In the genomic region with DNA sequence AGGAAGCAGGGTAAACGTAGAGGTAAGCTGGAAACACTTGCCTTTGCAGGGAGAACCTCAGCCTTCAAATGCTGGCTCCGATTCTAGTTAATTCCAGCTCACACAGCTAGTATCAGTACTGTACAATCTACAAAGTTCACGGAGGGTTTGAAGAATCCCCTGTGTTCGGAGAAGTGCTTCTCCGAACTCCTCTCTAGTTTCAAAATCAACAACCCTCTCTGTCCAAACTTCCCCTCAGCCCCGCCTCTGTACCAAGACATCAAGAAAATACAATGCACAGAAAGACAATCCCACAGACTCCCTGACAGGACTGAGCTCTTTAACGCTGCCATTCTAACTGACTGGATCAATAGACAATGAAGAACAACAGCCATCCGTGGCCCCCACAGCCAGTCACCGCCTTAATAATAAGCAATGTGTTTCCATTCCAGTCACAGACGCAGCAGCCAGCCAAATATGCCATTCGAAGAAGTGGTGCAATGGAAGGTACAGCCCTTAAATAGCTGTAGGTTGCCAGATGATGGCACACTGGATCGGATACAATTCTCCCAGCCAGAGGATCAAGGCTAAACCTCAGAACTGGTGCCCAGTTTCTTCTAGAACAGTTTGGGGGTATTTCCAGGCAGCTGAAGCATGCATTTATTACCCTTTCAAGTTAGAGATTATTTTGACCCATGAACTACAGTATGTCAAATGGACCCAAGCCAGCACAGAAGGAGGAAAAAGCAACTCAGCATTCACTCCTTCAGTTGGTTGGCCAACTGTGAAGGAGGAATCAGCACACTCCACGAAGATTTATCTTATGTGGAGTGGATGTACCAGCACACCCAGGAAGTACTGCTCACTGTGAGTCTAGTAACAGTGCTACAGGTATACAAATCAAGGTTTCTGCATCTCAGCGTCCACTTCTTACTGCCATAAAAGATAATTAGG, we compare ENCODE assay signal across 11 mouse cellular contexts.
DNase-seq lines count a peak whose midpoint lies in the region; ATAC-seq and TF ChIP-seq lines count a peak whose summit lies in the region.
"Had no signal": no experiment of that assay in that cellular context is flagged by ENCODE, and none has a peak within 500 bp of the region (broad histone marks: within the 10 kb centered on the region; RNA-seq: fewer than 3 reads in every experiment).

No protein-coding gene starts in this region.

- no peak overlapping the region for H3K27ac ChIP-seq in lung, embryonic 16.5 days (ENCODE audit: low read length)
- no peak overlapping the region for H3K27ac ChIP-seq in hindbrain, postnatal 0 days
- H3K27ac ChIP-seq: stomach, embryonic 15.5 days had no signal

- no peak for TF ChIP-seq CTCF in lung, adult 2 months (IDR thresholded peaks at IDR 0.05; ENCODE audit: insufficient read depth, low read length)
- TF ChIP-seq CTCF in hindbrain, postnatal 0 days (IDR thresholded peaks at IDR 0.05; ENCODE audit: low read depth) = no peak

- no peaks in the 10 kb centered on the region for H3K9me3 ChIP-seq in lung, embryonic 16.5 days (ENCODE audit: control insufficient read depth, low read length)
- no peaks in the 10 kb centered on the region for H3K9me3 ChIP-seq in hindbrain, postnatal 0 days (ENCODE audit: low read length)
- H3K9me3 ChIP-seq: G1E; stomach, embryonic 15.5 days had no signal

- no peaks in the 10 kb centered on the region for H3K27me3 ChIP-seq in lung, embryonic 16.5 days (ENCODE audit: control insufficient read depth, insufficient read depth, low read depth, low read length)
- H3K27me3 ChIP-seq in hindbrain, postnatal 0 days (ENCODE audit: insufficient read depth, low read length) = no peaks in the 10 kb centered on the region
- H3K27me3 ChIP-seq: stomach, embryonic 15.5 days had no signal

- intact Hi-C loops in left cerebral cortex, postnatal 14 days (cut with DNase I) = no loop called here

- H3K4me1 ChIP-seq in lung, embryonic 16.5 days (replicated peaks; ENCODE audit: control insufficient read depth, insufficient read depth, low read length) = peaks cover 8% of the 10 kb centered on the region; the same call in 1 of the 2 replicates
- no peaks in the 10 kb centered on the region for H3K4me1 ChIP-seq in lung, adult 2 months (ENCODE audit: control insufficient read depth, insufficient read depth, low read length)
- H3K4me1 ChIP-seq in hindbrain, postnatal 0 days (ENCODE audit: insufficient read depth, low read length) = no peaks in the 10 kb centered on the region; the same call in 1 of the 2 replicates

- no peak overlapping the region for H3K4me2 ChIP-seq in lung, embryonic 16.5 days (ENCODE audit: low read depth, low read length)
- H3K4me2 ChIP-seq in hindbrain, postnatal 0 days (ENCODE audit: low read depth, low read length) = peak overlapping the region; percentile 30
- H3K4me2 ChIP-seq: stomach, embryonic 15.5 days had no signal

- DNase-seq in embryo, embryonic 10 days (ENCODE audit: low spot score) = peak; percentile 27
- DNase-seq in embryo, embryonic 10.5 days (ENCODE audit: low spot score) = no peak
- no peak for DNase-seq in lung, adult 2 months
- peak; percentile 43 for DNase-seq in hindbrain, postnatal 0 days (ENCODE audit: low spot score)
- DNase-seq in left cerebral cortex, postnatal 14 days (ENCODE audit: low spot score in 2 of 2) = no peak
- no peak for DNase-seq in gastrocnemius, adult 8-10 months (ENCODE audit: low spot score in 2 of 2)
- DNase-seq: heart, postnatal 4 days had no signal

- 0 out of 2 replicates have a peak, but pooled peaks have one; percentile 12 for ATAC-seq in lung, embryonic 16.5 days (ENCODE audit: low read depth)
- ATAC-seq in hindbrain, postnatal 0 days = no peak
- peak; percentile 18; the same call in 1 of the 2 replicates for ATAC-seq in megakaryocyte, adult 5-6 weeks (ENCODE audit: poor library complexity, severe bottlenecking)

- H3K36me3 ChIP-seq in lung, embryonic 16.5 days (ENCODE audit: control insufficient read depth, insufficient read depth, low read length) = no peaks in the 10 kb centered on the region
- no peaks in the 10 kb centered on the region for H3K36me3 ChIP-seq in hindbrain, postnatal 0 days (ENCODE audit: insufficient read depth, low read length)
- H3K36me3 ChIP-seq: G1E; stomach, embryonic 15.5 days had no signal

- WGBS in lung, embryonic 16.5 days = 56% methylated on average over 14 of the region's 14 CpGs
- 44% methylated on average over 14 of the region's 14 CpGs for WGBS in lung, adult 2 months
- WGBS in hindbrain, postnatal 0 days = 29% methylated on average over 14 of the region's 14 CpGs

- no peak for TF ChIP-seq POLR2A in lung, adult 2 months (IDR thresholded peaks at IDR 0.05; ENCODE audit: borderline replicate concordance, extremely low read depth, low read depth, low read length)

- H3K9ac ChIP-seq in lung, embryonic 16.5 days (ENCODE audit: low read length) = no peak overlapping the region
- no peak overlapping the region for H3K9ac ChIP-seq in hindbrain, postnatal 0 days (replicated peaks; ENCODE audit: low read length)
- H3K9ac ChIP-seq: stomach, embryonic 15.5 days had no signal

- no peak overlapping the region for H3K4me3 ChIP-seq in lung, embryonic 16.5 days (ENCODE audit: low read length)
- no peak overlapping the region for H3K4me3 ChIP-seq in lung, adult 2 months (replicated peaks; ENCODE audit: extremely low read depth, low read depth, low read length)
- H3K4me3 ChIP-seq in hindbrain, postnatal 0 days (ENCODE audit: low read length) = no peak overlapping the region
- H3K4me3 ChIP-seq: stomach, embryonic 15.5 days had no signal

Comparison
In these comparisons a context has a peak if more than half of its experiments do, and no peak if none do; other contexts are left out.
1. DNase-seq: peak in embryo, embryonic 10 days (single experiment) and hindbrain, postnatal 0 days (single experiment); none in embryo, embryonic 10.5 days (single experiment), lung, adult 2 months (single experiment), left cerebral cortex, postnatal 14 days (0 of 2) and gastrocnemius, adult 8-10 months (0 of 2).